Mouse (Mus musculus) T-helper 2 cell (primary cell): ENCODE results near the gene Tcerg1l.

Experiments used
- in situ Hi-C: fragments of 300-600 bp; cut with MboI, MseI; formaldehyde crosslinking; loops from one replicate; pipeline ENCODE4 v1.15.1; 2025; ENCODE audit warnings: high pct_unique_total_duplicates

Gene Tcerg1l

DNA sequence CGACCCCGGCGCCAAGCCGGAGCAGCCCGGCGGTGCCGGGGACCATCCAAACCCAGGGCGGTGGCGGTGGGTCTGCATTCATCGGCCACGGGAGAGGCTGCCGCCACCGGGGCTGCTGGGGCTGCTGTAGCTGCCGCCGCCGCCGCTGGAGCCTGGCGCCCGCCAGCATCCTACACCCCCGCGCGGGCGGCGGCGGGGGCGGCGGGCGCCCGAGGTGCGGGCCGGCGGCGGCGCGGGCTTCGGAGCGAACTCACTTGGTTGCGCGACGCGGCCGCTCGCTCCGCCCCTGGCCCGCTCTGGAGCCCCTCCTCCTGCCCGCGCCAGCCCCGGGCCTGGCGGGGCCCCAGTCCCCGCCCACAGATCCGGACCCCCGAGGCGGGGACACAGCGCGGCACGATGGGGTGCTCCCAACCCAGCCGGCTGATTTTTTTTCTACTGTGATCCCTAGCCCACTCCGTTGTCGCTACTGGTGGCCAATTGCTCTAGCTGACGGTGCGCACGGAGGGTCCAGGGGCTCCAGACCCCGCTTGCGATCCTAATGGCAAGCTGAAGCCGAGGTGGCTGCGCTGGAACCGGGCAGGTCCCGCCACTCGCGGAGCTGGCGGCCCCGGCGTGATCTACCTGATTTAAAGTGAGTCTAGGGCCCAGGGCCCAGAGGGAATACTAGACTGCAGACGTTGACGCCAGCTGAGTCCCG lies at the start of gene Tcerg1l:
TSS of gene Tcerg1l (minus strand) at position 246 of the 697 bp plus-strand sequence.
- in situ Hi-C loops: no loop called here

DNA sequence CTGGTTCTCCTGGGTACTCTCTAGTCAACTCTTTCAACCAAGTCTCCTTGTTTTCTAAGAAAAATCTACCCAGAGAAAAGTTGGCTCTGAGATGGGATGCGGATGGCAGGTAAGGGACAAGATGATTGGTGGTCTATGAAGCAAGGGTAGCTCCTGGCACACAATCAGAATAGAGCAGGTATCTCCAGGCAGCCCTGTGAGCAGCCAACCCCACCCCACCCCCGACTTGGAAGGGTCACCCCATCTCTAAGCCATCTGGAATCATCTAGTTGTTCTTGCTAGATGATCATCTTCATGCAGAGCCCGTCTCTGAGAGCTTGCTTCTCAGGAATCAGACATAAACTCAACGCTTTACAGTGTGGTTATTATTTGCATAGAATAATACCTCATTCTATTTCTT lies 44.6 kb upstream of the Tcerg1l start:
- in situ Hi-C loops: no loop called here

- in situ Hi-C loops: no loop called here
Measured at GRCm38 (mm10) chr7:138432541-138432940, 35.0 kb upstream of the Tcerg1l start.

- in situ Hi-C loops: no loop called here
Measured at GRCm38 (mm10) chr7:138431456-138431855, 33.9 kb upstream of the Tcerg1l start.

- in situ Hi-C loops: no loop called here
Measured at GRCm38 (mm10) chr7:138429916-138430315, 32.4 kb upstream of the Tcerg1l start.

- in situ Hi-C loops: no loop called here
Measured at GRCm38 (mm10) chr7:138428826-138429225, 31.3 kb upstream of the Tcerg1l start.

DNA sequence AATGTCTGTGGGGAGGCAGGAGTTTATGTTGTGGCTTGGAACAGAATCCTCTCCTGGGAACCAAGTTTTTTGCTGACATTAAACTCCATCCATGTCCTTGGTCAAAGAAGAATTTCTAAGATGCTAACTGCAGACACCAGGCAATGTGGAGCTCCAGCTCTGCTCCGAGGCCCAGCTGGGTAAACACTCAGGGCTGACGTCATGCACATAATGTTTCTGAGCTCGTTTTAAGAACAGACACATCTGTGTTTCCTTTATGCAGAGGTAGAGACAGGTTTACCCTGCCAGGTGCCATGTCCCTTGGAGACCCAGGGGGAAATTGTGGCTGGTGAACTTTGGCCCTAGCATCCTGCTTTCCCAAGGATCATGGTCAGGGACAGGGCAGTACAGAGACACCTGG lies 29.9 kb upstream of the Tcerg1l start:
- in situ Hi-C loops: no loop called here

GRCm38 (mm10) chr7:138413496-138413895 lies 16.0 kb upstream of the Tcerg1l start:
- in situ Hi-C loops: no loop called here

DNA sequence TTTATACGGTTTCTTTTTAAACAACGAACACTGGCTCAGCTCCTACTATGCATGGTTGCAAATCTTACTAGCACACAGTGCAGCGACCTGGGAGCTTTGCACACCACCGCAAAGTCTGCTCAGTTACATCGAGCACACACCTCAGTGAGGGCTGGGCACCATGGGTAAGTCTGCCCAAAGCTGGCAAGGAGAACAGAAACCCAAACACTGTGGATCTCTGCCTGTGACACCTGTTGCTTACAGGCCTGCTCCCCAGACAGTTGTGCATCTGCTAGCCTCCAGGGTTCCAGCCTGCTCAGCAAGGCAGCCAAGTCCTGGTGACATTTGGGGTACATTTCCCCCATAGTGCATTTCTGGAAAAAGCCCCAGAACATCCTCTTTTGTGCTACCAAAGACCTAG lies 4.1 kb upstream of the Tcerg1l start:
- in situ Hi-C loops: no loop called here

DNA sequence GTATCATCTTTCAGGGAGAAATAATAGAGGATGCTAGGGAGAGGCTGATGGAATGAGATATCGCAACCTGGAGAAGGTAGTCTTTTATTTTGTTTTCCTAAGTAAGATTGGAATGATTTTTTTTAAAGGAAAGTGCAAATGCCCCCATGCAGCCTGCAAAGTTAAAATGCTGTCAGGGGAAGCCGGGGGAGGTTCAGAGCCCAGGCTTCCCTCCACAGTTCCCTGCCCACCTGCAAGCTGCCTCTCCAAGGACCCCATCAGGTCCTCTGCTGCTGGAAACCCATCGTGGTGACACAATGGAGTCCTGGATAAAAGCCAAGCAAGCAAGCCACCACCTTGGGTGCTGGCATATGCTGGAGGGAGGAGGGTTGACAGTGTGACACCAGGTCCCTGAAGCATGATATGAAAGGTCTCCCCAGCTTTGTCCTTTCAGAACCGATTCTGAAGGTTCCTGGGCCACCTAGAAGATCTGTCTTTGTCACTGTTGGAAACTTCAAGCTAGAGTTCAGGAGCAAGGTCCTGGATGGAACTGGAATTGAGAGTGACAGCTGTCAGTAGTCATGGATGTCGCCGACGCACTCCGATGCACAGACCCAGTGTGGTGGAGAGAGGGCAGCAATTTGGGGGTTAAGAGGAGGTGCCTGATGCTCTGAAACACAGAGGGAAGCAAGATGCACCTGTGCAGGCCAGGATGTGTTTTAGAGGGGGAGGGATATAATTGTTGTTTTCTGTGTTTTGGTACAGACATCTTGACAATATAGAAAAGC lies 3.2 kb upstream of the Tcerg1l start:
- in situ Hi-C loops: no loop called here

DNA sequence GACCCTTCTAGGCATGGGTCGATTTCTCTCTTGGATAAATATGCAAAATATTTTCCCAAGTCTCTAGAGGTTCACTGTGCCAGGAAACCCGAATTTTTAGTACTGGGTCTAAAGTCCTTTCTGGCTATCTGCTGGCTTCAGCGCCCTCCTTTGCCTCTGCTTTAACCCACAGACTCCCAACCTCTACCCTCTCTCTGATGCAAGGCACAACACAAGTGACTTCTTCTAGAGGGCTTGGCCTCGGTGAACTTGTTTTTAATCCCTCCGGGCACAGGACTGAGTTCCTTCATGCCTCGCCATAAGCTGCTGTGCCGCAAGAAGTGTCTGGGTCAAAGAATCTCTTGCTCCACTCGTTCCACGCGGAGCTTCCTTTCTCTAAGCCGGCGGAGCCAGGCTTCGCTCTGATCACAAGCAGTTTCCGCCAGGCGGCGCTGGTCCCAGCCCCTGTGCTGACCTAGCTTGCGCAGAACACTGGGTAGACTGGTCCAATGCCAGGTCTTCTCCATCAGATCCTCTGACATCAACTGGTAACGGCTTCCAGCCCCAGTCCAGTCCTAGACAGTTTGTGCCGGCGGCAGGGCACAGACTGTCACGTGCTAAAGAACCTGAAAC lies 758 bp upstream of the Tcerg1l start:
- in situ Hi-C loops: no loop called here

GRCm38 (mm10) chr7:138396863-138397484 lies 556 bp downstream of the Tcerg1l start:
- in situ Hi-C loops: no loop called here

GRCm38 (mm10) chr7:138396109-138396862 lies 1.2 kb downstream of the Tcerg1l start:
- in situ Hi-C loops: no loop called here

DNA sequence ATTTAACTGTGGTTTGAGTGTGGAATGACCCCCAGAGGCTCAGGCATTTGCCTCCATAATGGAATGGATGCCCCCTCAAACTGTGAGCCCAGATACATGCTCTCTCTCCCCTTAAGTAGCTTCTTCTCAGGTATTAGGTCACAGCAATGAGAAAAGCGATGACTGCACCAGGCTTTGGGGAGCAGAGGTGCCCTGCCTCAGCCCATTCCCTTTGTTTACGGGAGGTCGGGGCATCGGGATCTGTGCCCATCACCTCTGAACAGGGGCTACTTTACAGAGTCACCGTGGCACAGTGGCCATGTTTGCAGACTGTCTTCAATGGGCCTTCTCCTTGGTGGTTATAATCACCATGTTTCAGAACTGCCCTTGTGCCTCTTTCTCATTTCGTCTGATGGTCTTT lies 7.6 kb downstream of the Tcerg1l start:
- in situ Hi-C loops: no loop called here

GRCm38 (mm10) chr7:138389071-138389470 lies 8.5 kb downstream of the Tcerg1l start:
- in situ Hi-C loops: no loop called here

- in situ Hi-C loops: no loop called here
Measured at GRCm38 (mm10) chr7:138379221-138379620, 18.3 kb downstream of the Tcerg1l start.

DNA sequence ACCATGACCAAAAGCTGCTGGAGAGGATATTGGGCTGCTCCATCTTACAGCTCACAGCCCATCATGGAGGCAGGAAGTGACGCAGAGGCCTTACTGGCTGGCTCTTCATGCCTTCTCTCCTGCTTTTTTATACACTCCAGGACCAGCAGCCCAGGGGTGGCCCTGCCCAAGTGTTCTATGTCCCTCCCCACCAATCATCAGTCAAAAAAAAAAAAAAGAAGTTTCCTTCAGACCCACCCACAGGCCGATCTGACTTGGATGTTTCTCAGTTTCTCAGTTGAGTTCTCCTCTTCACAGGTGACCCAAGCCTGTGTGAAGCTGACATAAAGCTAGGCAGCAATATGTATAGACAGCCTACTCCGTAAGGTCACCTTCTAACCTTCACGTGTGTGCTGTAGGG lies 19.0 kb downstream of the Tcerg1l start:
- in situ Hi-C loops: no loop called here

- in situ Hi-C loops: no loop called here
Measured at GRCm38 (mm10) chr7:138375573-138375972, 22.0 kb downstream of the Tcerg1l start.

GRCm38 (mm10) chr7:138374376-138374775 lies 23.2 kb downstream of the Tcerg1l start:
- in situ Hi-C loops: no loop called here

DNA sequence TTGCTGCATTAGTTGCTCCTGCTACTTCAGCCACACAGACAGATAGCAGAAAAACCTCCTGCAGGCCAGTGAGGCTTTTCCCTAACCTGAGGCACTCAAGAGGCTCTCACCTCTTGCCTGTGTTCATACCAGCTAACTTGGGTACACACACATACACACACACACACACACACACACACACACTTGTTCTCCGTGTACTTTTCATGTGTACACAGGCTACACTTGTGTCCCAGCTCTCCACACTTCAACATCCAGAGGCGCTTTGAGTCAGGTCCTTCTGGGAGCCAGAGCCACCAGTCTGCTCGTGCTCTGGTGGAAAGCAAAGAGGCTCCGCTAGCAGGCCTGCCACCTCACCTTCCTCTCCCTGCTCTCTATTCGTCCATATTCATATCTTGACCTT lies 24.0 kb downstream of the Tcerg1l start:
- in situ Hi-C loops: no loop called here

- in situ Hi-C loops: no loop called here
Measured at GRCm38 (mm10) chr7:138367570-138367969, 30.0 kb downstream of the Tcerg1l start.

GRCm38 (mm10) chr7:138365519-138365918 lies 32.0 kb downstream of the Tcerg1l start:
- in situ Hi-C loops: no loop called here
